Mouse (Mus musculus): ENCODE data around the gene Ccnd1.

DNA sequence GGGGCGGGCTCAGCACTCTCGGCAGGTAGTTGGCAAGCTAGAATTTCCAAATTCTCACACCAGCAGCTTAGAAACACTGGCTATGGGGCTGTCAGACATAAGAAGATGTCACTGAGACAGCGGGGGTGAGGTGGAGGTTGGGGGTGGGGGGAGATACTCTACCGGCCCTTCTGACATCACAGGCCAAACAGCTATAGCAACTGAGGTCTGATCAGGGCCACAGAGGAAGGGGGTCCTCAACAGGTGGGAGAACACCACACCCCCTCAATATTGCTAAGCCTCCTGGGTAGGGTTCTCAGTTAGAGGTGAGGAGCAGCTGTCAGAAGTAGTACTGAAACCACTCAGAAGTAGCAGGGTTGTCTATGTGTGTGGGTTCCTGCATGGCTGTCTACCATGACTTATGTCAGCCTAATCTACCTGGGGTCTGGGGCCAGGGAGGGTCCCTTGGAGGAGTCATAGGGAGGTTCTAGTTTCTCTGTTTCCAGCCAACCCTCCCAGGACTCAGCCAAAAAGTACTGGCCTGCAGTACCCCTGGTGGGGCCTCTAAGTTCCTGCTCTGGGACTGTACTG, 3.3 kb downstream of the Ccnd1 start:
- TF ChIP-seq CTCF (IDR thresholded peaks at IDR 0.05; ENCODE audit: insufficient read depth, low read length) (no peak), POLR2A (IDR thresholded peaks at IDR 0.05; ENCODE audit: borderline replicate concordance, extremely low read depth, low read depth, low read length) (no peak)
